Mouse (Mus musculus) bone marrow, adult 2 months (tissue): Measurements from ENCODE around the gene Tpi1. TPM values are rescaled to one million over a fixed set of nuclear protein-coding genes. Genes with fewer than 3 reads are reported as not detected.

Experiments used
- H3K27ac ChIP-seq: fragments of 200-500 bp; 2 replicates; pipeline ENCODE4 v1.5.1; 2012; ENCODE audit warnings: low read depth, mild to moderate bottlenecking, control low read depth, inconsistent platforms, low read length; ENCODE audit not compliant: control insufficient read depth, poor library complexity, insufficient read depth
- H3K4me1 ChIP-seq: fragments of 200-500 bp; 2 replicates; pipeline ENCODE4 v1.6.1; 2011; ENCODE audit warnings: low read length; ENCODE audit not compliant: control insufficient read depth, insufficient read depth
- H3K4me3 ChIP-seq: fragments of 200-500 bp; replicated peaks from 2 replicates; pipeline ENCODE3; 2011; ENCODE audit warnings: mild to moderate bottlenecking, low read depth, low read length, control low read depth; ENCODE audit not compliant: control insufficient read depth
- CTCF ChIP-seq: fragments of 200-500 bp; IDR thresholded peaks from 2 replicates; pipeline ENCODE4 v1.5.1; 2011; ENCODE audit warnings: low read length, control low read depth; ENCODE audit not compliant: control insufficient read depth, insufficient read depth
- POLR2A ChIP-seq: fragments of 200-500 bp; IDR thresholded peaks from 2 replicates; pipeline ENCODE4 v1.6.1; 2011; ENCODE audit warnings: low read depth, mild to moderate bottlenecking, control low read depth, low read length, borderline replicate concordance; ENCODE audit not compliant: control insufficient read depth
- WGBS: fragments of 180-500 bp; shearing (Covaris S2); methylation state at CpG from one replicate; pipeline ENCODE4 v1.1.7; 2018; 5-methylcytosine and 5-hydroxymethylcytosine counted together
- polyA plus RNA-seq: library from polyadenylated mRNA; stranded (reverse); fragments of >200 nt; gene quantifications from 2 replicates; pipeline ENCODE4 v1.2.4, GENCODE M21; 2011; ENCODE audit warnings: low replicate concordance; ENCODE audit not compliant: missing spikeins, insufficient read depth, insufficient read length

Gene Tpi1
- polyA plus RNA-seq, 1 experiment = 152 TPM

DNA sequence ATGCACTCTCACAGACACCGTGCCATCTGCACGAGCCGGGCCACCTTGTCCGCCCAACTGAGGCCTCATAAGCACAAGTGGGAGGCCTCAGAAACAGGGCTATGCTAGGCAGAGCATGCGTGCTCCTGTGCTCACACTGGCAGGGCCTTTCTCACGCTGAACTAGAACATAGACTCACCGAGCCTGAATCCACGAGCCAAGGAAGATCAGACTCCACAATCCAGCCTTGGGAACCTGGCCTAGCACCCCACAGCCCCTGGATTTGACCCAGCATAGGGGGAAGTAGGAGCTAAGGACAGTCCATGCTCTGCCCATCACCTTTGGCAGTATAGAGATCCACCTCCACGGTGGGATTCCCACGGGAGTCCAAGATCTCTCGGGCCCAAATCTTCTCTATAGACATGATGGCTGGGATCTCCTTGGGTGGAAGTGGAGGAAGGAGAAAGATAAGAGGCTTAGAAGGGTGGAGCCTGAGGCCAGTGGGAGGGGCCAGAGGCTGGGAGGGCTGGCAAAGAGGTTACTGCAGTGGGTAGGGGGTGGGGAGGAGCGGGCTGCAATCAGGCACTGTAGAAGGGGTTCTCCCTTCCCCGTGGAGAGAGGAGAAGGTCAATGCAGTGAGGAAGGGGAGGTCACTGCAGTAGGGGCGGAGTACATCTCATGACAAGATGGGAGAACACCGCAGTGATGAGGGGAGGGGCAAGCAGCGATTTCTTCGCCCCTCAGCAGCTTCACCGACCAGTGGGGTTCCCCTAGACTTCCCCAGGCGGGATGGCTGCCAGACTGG is 46.0 kb downstream of the Tpi1 start:
- Histone ChIP-seq H3K4me3 (no peak overlapping the region), H3K4me1 (no peaks in the 10 kb centered on the region), H3K27ac (no peak overlapping the region)
- 52% methylated on average over 19 of the region's 19 CpGs for WGBS
- TF ChIP-seq CTCF (no peak), POLR2A (no peak)

DNA sequence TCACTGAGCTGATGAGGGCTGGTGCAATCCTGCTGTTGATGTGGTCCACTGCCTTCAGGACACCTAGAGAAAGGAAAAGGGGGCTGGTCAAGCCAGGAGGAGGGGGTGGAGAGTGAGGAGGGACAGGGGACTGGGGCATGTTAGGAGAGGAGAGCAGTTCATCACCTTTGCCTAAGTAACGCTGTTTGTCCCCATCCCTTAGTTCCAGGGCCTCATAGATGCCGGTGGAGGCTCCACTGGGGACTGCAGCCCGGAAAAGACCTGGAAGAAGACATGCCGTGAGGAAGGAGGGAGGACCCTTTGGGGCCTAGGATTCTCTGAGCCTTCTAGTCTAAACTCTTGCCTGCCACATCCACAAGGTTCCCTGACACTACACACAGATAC is 46.6 kb downstream of the Tpi1 start:
- 92% methylated on average over 4 of the region's 4 CpGs for WGBS
- no peak overlapping the region for H3K27ac ChIP-seq
- TF ChIP-seq POLR2A = no peak
- no peak for TF ChIP-seq CTCF
- H3K4me1 ChIP-seq = no peaks in the 10 kb centered on the region
- H3K4me3 ChIP-seq = no peak overlapping the region

DNA sequence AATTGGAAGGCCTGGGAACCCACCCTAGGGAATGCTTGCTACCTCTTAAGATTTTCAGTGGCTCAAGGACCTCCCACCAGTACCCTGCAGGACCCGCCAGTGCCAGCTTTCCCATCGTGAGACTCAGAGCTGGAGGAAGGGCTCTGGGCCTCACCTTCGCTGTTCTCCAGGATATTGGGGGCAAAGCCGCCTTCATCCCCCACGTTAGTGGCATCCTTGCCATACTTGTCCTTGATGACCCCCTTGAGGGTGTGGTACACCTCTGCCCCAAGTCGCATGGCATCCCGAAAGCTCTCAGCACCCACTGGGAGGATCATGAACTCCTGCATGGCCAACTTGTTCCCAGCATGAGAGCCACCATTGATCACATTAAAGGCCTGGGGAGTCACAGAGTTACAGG is 48.1 kb downstream of the Tpi1 start:
- H3K4me3 ChIP-seq = no peak overlapping the region
- TF ChIP-seq CTCF = no peak
- no peak for TF ChIP-seq POLR2A
- WGBS = 81% methylated on average over 7 of the region's 7 CpGs

More for the DNA sequence above, 48.1 kb downstream of the Tpi1 start:
- H3K27ac ChIP-seq = no peak overlapping the region
- no peaks in the 10 kb centered on the region for H3K4me1 ChIP-seq

Other genes with a start within 250 kb of the Tpi1 start
- not detected in 2 replicates for gene C1rb, start 244.0 kb downstream of the Tpi1 start, polyA plus RNA-seq
- gene C1s2, start 178.2 kb downstream of the Tpi1 start, polyA plus RNA-seq = not detected in 2 replicates
- gene Lpcat3, start 151.3 kb downstream of the Tpi1 start, polyA plus RNA-seq = 67.0 and 77.5 TPM in 2 replicates
- gene Emg1, start 102.1 kb downstream of the Tpi1 start, polyA plus RNA-seq = 101 and 149 TPM in 2 replicates
- gene Phb2, start 102.0 kb downstream of the Tpi1 start, polyA plus RNA-seq = 143 and 213 TPM in 2 replicates
- 239 and 439 TPM in 2 replicates for gene Ptpn6, start 75.6 kb downstream of the Tpi1 start, polyA plus RNA-seq
- gene Grcc10, start 72.9 kb downstream of the Tpi1 start, polyA plus RNA-seq = 138 and 208 TPM in 2 replicates
- gene Gm45234, start 58.3 kb downstream of the Tpi1 start, polyA plus RNA-seq = not detected in 2 replicates
- gene Atn1, start 57.8 kb downstream of the Tpi1 start, polyA plus RNA-seq = 11.3 and 19.1 TPM in 2 replicates
- 0.68 and 1.4 TPM in 2 replicates for gene Eno2, start 44.6 kb downstream of the Tpi1 start, polyA plus RNA-seq
- not detected in 2 replicates for gene Lrrc23, start 34.6 kb downstream of the Tpi1 start, polyA plus RNA-seq
- 4.9 and 7.3 TPM in 2 replicates for gene Spsb2, start 5.6 kb downstream of the Tpi1 start, polyA plus RNA-seq
- 44.1 and 53.9 TPM in 2 replicates for gene Usp5, start 15.2 kb upstream of the Tpi1 start, polyA plus RNA-seq
- gene Cdca3, start 15.3 kb upstream of the Tpi1 start, polyA plus RNA-seq = 131 and 148 TPM in 2 replicates
- 3.3 TPM in 1 of 2 replicates, not detected in the other for gene Gnb3, start 26.0 kb upstream of the Tpi1 start, polyA plus RNA-seq
- gene P3h3, start 43.5 kb upstream of the Tpi1 start, polyA plus RNA-seq = 0.59 and 2.7 TPM in 2 replicates
- 0.56 and 2.4 TPM in 2 replicates for gene Gpr162, start 49.7 kb upstream of the Tpi1 start, polyA plus RNA-seq
- gene Cd4, start 73.9 kb upstream of the Tpi1 start, polyA plus RNA-seq = 3.5 and 3.6 TPM in 2 replicates
- 2.9 and 7.6 TPM in 2 replicates for gene Lag3, start 97.4 kb upstream of the Tpi1 start, polyA plus RNA-seq
- 157 and 192 TPM in 2 replicates for gene Ptms, start 105.8 kb upstream of the Tpi1 start, polyA plus RNA-seq
- gene Mlf2, start 117.1 kb upstream of the Tpi1 start, polyA plus RNA-seq = 45.8 and 74.0 TPM in 2 replicates
- 18.1 and 33.0 TPM in 2 replicates for gene Cops7a, start 151.2 kb upstream of the Tpi1 start, polyA plus RNA-seq
- 3.4 TPM in 1 of 2 replicates, not detected in the other for gene Pianp, start 182.4 kb upstream of the Tpi1 start, polyA plus RNA-seq
- 26.2 and 46.0 TPM in 2 replicates for gene Zfp384, start 194.8 kb upstream of the Tpi1 start, polyA plus RNA-seq
- gene Ing4, start 225.5 kb upstream of the Tpi1 start, polyA plus RNA-seq = 19.6 and 42.0 TPM in 2 replicates
- gene Acrbp, start 235.4 kb upstream of the Tpi1 start, polyA plus RNA-seq = 24.3 and 45.9 TPM in 2 replicates